Mouse (Mus musculus): ENCODE measurements around the gene Smg5. TPM values are rescaled to one million over a fixed set of nuclear protein-coding genes. Genes with fewer than 3 reads are reported as not detected.
"Not testable (repeated sequence)": the region's sequence is repeated elsewhere in the genome, so short reads cannot be mapped to it uniquely, and the experiment has no call there.

Gene Smg5
- 15.9 and 19.0 TPM in 2 replicates for polyA plus RNA-seq (2015; fragmentation: Nextera tagmentation; extraction: Ambion mirVana)

DNA sequence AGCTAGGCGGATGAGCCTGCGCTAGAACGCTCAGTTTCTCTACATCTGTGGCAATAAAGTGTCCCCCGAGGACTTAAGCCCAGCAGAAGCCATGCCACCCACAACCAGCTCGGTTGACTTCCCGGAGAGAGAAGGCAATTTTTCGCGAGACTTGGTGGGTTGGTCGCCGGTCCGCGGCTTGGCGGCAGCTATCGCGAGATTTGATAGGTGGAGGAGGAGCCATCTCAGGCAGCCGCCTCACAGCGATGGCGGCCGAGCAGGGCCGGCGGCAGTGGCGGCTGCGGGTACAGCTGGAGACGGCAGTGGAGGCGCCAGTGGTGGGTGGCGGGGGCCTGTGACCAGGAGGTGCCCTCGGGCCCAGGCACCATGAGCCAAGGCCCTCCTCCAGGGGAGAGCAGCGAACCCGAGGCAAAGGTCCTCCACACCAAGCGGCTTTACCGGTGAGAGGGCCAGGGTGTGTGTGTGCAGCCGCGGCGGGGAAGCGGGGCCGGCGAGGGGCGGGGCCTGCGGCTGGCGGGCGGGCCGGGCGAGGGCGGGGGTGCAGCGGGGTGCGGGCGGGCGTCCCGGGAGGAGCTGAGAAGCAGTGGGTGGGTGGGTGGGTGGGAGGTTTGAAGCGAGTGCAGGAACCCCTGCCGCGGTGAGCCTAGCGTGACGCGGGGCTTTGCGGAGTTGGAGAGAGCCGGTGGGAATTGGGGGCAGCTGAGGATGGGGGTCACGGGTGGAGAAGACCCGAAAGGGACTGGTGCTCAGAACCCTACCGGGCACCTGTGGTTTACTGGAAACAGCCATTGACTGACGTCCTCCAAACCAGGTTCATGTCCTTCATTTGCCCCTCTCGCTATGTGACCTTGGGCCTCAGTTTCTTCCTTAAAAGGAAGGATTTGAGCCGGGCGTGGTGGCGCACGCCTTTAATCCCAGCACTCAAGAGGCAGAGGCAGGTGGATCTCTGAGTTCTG is at the start of gene Smg5, which contains the start of gene Tmem79:
Gene Smg5 (plus strand): TSS at position 203 of the 956 bp plus-strand sequence.
Gene Tmem79 (minus strand): TSS at position 91 of the 956 bp plus-strand sequence.
- TF ChIP-seq CTCF (IDR thresholded peaks at IDR 0.05; ENCODE audit: low read depth) (no peak), EP300 (optimal IDR thresholded peaks at IDR 0.05) (peak; percentile 99)
- peak; percentile 89 for ATAC-seq (ENCODE audit: low FRiP score, low TSS enrichment)
- no peaks in the 10 kb centered on the region for H3K27me3 ChIP-seq (ENCODE audit: control insufficient read depth, insufficient read depth, low read length)
- H3K9me3 ChIP-seq (ENCODE audit: control insufficient read depth, low read length), result no peaks in the 10 kb centered on the region
- peak within 1 kb of the TSS; percentile 90 for H3K9ac ChIP-seq (ENCODE audit: low read length)
- peak; percentile 96 for DNase-seq (ENCODE audit: low spot score)
- WGBS, result 1% methylated on average over 47 of the region's 66 CpGs
- peak within 1 kb of the TSS; percentile 95 for H3K27ac ChIP-seq (replicated peaks)
- peak within 1 kb of the TSS; percentile 73 for H3K4me2 ChIP-seq (replicated peaks; ENCODE audit: low read depth)
- H3K36me3 ChIP-seq (ENCODE audit: control insufficient read depth, insufficient read depth, low read length), result peaks cover 3% of the 10 kb centered on the region; the same call in 1 of the 2 replicates
- H3K4me1 ChIP-seq (replicated peaks; ENCODE audit: control insufficient read depth, insufficient read depth), result peaks cover 3% of the 10 kb centered on the region; the same call in 1 of the 2 replicates
- peak within 1 kb of the TSS; percentile 81 for H3K4me3 ChIP-seq (ENCODE audit: low read depth, low read length)

DNA sequence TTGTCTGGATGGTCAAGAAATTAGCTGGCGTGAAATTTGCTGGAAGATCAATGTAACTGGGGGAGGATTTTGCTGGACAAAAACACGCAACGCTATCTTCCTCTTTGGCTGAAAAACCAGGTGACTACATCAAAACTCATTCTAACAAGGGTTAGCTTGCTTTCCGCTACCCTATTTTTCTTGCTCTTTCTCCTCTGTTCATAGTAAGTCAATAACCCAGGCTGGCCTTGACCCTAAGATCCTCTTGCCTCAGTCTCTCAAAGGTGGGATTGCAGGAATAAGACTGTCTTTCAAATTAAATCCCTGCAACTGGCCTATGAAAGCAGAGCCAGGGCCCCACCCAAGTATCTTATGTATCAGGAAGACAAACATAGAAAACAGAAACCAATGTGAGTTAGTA is 49.0 kb upstream of the Smg5 start, which contains the start of gene Gm38392:
Gene Gm38392 (minus strand): TSS at position 101 of the 400 bp plus-strand sequence.
- no peak within 1 kb of the TSS for H3K27ac ChIP-seq (replicated peaks)

GRCm38 (mm10) chr3:88288133-88288713 is 47.8 kb upstream of the Smg5 start:
- H3K27me3 ChIP-seq (ENCODE audit: control insufficient read depth, insufficient read depth, low read length); H3K4me1 ChIP-seq (replicated peaks; ENCODE audit: control insufficient read depth, insufficient read depth); H3K4me2 ChIP-seq (replicated peaks; ENCODE audit: low read depth); H3K9me3 ChIP-seq (ENCODE audit: control insufficient read depth, low read length); H3K4me3 ChIP-seq (ENCODE audit: low read depth, low read length); DNase-seq (ENCODE audit: low spot score); H3K9ac ChIP-seq (ENCODE audit: low read length); H3K27ac ChIP-seq (replicated peaks); H3K36me3 ChIP-seq (ENCODE audit: control insufficient read depth, insufficient read depth, low read length): not testable (repeated sequence)
- WGBS, result 68% methylated on average over 8 of the region's 10 CpGs
- peak; percentile 63; the same call in 1 of the 2 replicates for ATAC-seq (ENCODE audit: low FRiP score, low TSS enrichment)

More for the DNA sequence above, 49.0 kb upstream of the Smg5 start, which contains the start of gene Gm38392:
- no peaks in the 10 kb centered on the region for H3K4me1 ChIP-seq (replicated peaks; ENCODE audit: control insufficient read depth, insufficient read depth)
- no peak for DNase-seq (ENCODE audit: low spot score)
- H3K9ac ChIP-seq (ENCODE audit: low read length), result no peak within 1 kb of the TSS
- H3K4me2 ChIP-seq (replicated peaks; ENCODE audit: low read depth), result no peak within 1 kb of the TSS
- H3K27me3 ChIP-seq (ENCODE audit: control insufficient read depth, insufficient read depth, low read length), result no peaks in the 10 kb centered on the region
- H3K4me3 ChIP-seq (ENCODE audit: low read depth, low read length), result no peak within 1 kb of the TSS
- TF ChIP-seq CTCF (IDR thresholded peaks at IDR 0.05; ENCODE audit: low read depth) (no peak), EP300 (optimal IDR thresholded peaks at IDR 0.05) (no peak)
- ATAC-seq (ENCODE audit: low FRiP score, low TSS enrichment), result no peak
- no peaks in the 10 kb centered on the region; the same call in 1 of the 2 replicates for H3K36me3 ChIP-seq (ENCODE audit: control insufficient read depth, insufficient read depth, low read length)
- WGBS, result 97% methylated on average over 4 of the region's 4 CpGs
- H3K9me3 ChIP-seq (ENCODE audit: control insufficient read depth, low read length), result no peaks in the 10 kb centered on the region

DNA sequence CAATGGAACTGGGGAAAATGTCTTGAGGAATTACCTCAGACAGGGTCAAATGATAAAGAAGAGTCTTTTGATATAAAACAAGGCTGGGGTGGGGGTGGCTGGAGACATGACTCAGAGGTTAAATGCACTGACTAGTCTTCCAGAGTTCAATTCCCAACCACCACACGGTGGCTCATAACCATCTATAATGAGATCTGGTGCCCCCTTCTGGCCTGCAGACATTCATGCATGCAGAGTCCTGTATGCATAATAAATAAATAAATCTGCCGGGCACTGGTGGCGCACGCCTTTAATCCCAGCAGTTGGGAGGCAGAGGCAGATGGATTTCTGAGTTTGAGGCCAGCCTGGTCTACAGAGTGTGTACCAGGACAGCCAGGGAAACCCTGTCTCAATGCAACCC is 44.1 kb upstream of the Smg5 start:
- no peak overlapping the region for H3K9ac ChIP-seq (ENCODE audit: low read length)
- ATAC-seq (ENCODE audit: low FRiP score, low TSS enrichment), result no peak
- TF ChIP-seq CTCF (IDR thresholded peaks at IDR 0.05; ENCODE audit: low read depth), result peak; percentile 68
- TF ChIP-seq EP300 (optimal IDR thresholded peaks at IDR 0.05), result no peak
- H3K4me1 ChIP-seq (replicated peaks; ENCODE audit: control insufficient read depth, insufficient read depth), result no peaks in the 10 kb centered on the region
- no peaks in the 10 kb centered on the region; the same call in 1 of the 2 replicates for H3K36me3 ChIP-seq (ENCODE audit: control insufficient read depth, insufficient read depth, low read length)
- H3K27ac ChIP-seq (replicated peaks), result no peak overlapping the region
- H3K9me3 ChIP-seq (ENCODE audit: control insufficient read depth, low read length), result no peaks in the 10 kb centered on the region
- DNase-seq (ENCODE audit: low spot score), result no peak
- H3K4me3 ChIP-seq (ENCODE audit: low read depth, low read length), result no peak overlapping the region
- WGBS, result 42% methylated on average over 4 of the region's 4 CpGs
- H3K4me2 ChIP-seq (replicated peaks; ENCODE audit: low read depth), result no peak overlapping the region
- H3K27me3 ChIP-seq (ENCODE audit: control insufficient read depth, insufficient read depth, low read length), result no peaks in the 10 kb centered on the region

GRCm38 (mm10) chr3:88295272-88295671 is 40.8 kb upstream of the Smg5 start:
- H3K4me2 ChIP-seq (replicated peaks; ENCODE audit: low read depth); H3K4me3 ChIP-seq (ENCODE audit: low read depth, low read length); H3K9me3 ChIP-seq (ENCODE audit: control insufficient read depth, low read length); H3K36me3 ChIP-seq (ENCODE audit: control insufficient read depth, insufficient read depth, low read length); H3K27ac ChIP-seq (replicated peaks); DNase-seq (ENCODE audit: low spot score); H3K4me1 ChIP-seq (replicated peaks; ENCODE audit: control insufficient read depth, insufficient read depth); H3K9ac ChIP-seq (ENCODE audit: low read length); H3K27me3 ChIP-seq (ENCODE audit: control insufficient read depth, insufficient read depth, low read length); ATAC-seq (ENCODE audit: low FRiP score, low TSS enrichment): not testable (repeated sequence)
- 46% methylated on average over 1 of the region's 1 CpGs for WGBS
